Mouse (Mus musculus) gastrocnemius, adult 18-20 months (tissue): ENCODE measurements around the gene Larp4. TPM values are rescaled to one million over a fixed set of nuclear protein-coding genes. Genes with fewer than 3 reads are reported as not detected.
A peak's percentile ranks its signal among the peaks of the same experiment; 100 is the strongest.

Experiments used
- DNase-seq: peaks from one replicate; pipeline ENCODE4 v3.0.0; 2021; ENCODE audit warnings: low spot score
- total RNA-seq, 2 experiments: library from RNA; stranded (reverse); gene quantifications; 2 replicates each; pipeline ENCODE4 v1.2.3; 2021

Larp4 gene
- total RNA-seq, 2 experiments from 2014 or later, result 39.4 to 47.4 TPM

DNA sequence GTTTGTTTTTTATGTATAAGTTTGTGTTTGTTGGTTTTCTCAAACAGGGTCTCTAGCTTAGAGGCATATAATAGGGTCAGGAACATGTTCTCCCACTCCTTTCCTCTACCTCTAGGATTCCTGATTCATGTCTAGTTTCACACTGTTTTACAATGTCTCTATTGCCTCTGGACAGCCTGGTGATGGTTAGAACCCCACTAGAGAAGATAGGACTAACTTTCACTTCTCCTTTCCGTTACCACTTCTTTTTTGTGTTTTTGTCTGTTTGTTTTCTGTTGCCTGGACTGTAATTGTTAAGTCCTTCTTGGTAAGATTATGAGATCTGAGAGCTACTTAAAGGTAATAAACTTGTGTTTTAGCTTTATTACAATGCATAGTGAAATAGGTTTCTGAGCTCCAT, 29.5 kb downstream of the Larp4 start:
- no peak for DNase-seq

DNA sequence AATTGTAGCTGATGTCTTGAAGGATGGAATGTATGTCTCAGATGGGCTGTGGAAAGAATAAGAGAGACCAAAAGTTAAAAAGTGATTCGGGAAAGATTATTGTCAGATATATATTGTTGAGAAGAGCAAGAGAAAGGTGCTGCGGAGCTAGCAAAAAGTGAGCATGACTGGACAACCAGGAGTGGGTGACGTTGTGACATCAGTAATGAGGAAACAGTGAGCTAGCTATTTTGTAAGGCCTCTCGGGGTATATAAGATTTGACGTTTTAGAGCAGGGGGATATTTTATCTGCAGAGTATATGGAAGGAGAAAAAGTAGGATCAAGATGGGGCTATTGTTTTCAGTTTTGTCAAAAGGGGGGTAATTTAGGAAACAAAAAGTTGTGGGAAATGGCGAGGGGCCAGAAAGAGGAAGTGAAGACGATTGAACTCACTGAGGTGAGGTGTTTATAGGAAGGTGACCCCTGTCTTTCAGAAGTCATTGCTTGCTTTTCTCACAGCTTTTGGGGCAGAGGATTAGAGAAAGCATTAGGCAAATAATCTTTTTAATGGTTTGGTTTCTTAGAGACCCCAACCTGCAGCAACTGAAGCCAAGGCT, 34.9 kb downstream of the Larp4 start:
- no peak for DNase-seq

DNA sequence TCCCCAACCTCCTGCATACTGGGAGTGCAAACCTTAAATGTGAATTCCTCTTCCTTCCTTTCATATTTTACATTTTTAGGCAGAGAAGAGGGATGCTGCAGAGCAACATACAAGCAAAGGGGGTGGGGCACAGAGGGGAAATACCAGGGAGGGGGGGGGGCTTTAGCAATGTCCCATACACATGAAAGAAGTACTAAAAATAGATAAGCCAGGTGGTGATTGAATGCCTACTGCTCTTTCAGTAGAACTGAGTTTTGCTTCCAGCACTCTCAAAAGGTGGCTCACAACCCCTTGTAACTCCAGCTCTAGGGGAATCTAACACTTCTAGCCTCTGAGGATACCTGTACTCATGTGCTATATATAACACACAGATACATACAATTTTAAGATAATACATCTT, 36.3 kb downstream of the Larp4 start:
- DNase-seq, result no peak

DNA sequence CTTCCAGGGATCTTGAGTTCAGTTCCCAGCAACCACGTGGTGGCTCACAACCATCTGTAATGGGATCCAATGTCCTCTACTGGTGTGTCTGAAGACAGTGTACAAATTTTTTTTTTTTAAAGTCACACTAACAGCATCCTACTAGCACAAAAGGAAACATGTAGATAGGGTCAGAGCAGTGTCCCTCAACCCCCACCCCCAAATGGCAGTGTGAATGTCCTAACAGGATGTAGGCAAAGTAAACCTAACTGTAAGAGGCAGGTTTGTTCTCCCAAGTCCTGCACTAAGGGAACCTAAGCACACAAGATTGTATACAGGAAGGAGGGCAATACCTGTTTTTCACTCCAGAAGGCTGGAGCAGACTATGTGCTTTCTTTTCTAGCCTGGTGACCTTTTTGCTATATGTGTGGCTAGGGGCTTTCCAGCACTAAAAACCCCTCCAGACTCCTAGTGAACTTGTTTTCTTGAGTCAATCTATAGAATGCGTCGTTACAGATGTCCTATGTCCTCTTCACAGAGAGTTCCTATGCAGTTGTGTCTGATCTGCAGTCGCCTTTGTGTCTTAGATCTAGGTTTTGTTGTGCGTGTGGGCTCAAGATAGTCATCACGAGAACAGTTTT, 48.5 kb downstream of the Larp4 start:
- no peak for DNase-seq

DNA sequence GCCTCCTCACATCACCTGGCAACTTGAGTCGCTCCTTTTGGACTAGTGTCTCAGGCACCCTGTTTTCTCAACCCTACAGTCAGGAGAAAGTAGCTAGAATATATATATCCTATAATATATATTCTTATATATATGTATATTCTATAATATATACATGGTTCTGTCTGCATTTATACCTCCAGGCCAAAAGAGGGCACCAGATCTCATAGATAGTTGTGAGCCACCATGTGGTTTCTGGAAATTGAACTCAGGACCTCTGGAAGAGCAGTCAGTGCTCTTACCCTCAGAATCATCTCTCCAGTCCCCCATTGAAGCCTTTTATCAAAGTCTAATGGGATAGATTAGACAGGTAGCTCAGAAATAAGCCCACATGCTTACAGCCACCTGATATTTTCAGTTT, 51.3 kb downstream of the Larp4 start:
- DNase-seq, result no peak

DNA sequence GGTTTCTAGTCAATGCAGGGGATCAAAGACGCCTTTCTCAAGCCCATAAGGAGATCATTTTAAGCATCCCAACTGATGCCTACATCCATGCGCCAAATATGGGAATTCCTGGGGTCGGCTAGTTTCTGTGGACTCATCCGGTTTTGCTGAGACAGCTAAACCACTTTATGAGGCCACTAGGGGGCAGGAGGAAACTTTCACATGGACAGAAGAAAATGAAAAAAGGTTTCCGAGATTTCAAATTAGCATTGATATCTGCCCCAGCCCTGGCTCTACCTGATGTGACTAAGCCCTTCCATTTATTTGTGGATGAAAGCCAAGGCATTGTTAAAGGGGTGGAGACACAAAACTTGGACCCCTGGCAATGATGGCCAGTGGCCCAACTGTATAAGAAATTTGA, 53.1 kb downstream of the Larp4 start:
- peak; percentile 42 for DNase-seq

DNA sequence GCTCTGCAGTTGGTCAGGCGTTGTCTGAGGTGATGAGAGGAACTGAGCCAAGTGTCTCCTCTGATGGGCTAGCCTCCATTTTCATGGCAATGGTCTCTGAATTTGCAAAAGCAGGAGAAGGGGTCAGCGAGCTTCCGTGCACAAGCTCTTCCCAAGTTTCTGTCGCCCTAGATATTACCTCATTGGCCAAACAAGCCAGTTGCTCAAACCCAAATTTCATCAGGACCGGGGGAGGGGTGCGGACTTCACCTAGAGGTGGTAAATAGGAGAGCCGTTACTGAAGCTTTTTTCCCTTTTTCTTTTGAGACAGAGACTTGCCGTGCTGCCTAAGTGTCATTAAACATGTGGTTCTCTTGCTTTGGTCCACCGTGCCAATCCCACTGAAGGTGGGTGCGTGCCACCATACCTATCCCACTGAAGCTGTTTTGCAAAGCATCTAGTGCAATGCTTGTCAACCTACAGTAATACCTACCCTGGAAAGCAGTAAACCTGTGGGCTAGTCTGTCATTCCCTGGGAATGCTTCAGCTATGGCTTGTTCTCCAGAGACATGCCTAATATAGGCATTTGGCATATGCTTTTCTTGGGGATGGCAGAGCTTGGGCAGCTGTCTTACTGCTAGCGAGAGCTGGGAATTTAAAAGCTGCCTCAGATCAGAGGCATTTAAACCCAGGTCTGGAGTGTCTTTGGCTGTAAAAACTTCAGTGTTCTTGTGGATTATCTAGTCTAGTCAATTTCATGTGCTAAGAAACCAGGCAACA, 55.4 kb downstream of the Larp4 start:
- DNase-seq, result no peak

DNA sequence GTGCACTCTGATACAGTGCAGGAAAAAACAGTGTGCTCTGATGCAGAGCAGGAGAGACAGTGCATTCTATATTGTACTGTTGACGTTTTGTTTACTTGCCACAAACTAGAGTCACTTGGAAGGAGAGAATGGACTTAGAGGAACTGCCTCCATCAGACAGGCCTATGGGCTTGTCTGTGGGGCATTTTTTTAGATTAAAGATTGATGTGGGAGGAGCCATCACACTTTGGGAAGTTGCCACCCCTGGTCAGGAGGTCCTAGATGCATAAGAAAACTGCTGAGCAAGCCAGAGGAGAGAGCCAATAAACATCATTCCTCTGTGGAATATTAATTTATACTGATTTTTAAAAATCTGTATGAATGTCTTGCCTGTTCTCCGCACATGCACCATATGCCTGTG, 58.3 kb downstream of the Larp4 start:
- no peak for DNase-seq

DNA sequence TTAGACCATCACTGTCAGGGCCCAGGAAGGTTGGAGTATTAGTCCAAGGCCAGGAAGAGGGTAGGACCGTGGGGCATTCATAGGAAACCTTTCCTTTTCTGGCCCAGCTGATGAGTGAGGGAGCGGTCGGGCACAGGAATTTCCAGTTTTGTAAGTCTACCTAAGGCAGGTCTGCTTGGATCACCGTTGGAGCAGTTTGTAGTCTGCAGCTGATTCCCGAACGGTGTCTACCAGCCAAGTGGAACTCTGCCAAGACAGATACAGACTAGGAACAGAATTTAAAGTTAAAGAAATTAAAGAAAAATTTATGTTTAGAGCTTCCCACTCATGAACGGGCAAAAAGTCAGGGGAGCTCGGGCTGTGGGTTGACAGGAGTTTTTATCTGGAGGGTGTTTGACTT, 59.6 kb downstream of the Larp4 start:
- no peak for DNase-seq

DNA sequence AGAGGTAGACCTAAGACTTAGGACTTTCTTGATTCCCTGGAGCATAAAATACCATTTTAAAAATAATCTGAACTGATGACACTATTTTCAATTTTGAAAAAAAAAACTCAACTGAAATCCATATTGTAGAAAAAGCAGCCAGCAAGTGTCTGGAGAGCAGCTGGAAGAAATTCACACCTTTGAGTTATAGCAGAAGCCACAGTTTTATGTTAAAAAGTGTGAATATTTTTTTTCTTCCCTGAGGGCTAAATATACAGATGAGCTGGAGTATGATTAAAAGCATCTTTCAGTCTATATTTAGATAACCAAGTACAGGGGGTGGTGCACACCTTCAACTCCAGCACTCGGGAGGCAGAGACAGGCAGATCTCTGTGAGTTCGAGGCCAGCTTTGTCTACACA, 60.0 kb downstream of the Larp4 start:
- no peak for DNase-seq

DNA sequence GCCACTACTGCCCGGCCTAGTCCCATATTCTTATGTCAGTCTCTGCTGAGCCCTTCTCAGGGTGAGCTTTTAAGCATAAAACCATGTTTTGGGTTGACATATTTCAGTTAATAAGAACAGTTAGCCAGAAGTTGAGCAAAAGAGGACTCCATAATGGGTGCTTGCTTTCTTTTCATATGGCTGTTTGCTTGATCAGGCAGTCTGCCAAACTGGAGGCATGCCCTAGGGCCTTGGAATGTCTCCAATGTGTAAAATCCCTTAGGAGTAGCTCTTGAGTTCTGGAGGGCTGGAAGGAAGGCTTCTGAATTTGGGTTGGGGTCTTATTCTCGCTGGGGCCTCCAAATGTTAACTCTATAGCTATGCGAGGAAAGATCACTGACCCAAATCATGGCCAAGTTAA, 62.7 kb downstream of the Larp4 start:
- DNase-seq, result no peak

DNA sequence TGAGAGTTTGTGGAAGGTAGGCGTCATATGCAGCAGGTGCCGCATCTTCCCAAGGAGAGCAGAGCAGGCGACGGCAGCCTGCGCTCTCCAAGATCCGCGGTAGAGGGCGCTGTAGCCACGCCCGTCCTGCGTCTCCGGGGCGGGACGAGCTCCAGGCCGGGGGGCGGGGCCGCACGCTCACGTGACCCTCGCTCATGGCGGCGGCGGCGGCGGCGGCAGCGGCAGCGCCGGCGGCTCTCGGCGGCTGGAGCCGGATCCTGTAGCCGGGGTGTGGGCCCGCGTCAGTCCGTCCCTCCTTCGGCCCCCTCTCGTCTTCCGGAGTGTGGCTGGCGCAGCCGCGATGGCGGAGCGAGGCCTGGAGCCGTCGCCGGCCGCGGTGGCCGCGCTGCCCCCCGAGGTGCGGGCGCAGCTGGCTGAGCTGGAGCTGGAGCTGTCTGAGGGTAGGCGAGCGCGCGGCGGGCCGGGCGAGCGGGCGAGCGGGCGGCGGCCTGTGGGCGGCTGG, 68.7 kb downstream of the Larp4 start, which contains the start of gene Dip2b:
TSS of gene Dip2b (plus strand) at position 195 of the 502 bp plus-strand sequence.
- peak; percentile 95 for DNase-seq

DNA sequence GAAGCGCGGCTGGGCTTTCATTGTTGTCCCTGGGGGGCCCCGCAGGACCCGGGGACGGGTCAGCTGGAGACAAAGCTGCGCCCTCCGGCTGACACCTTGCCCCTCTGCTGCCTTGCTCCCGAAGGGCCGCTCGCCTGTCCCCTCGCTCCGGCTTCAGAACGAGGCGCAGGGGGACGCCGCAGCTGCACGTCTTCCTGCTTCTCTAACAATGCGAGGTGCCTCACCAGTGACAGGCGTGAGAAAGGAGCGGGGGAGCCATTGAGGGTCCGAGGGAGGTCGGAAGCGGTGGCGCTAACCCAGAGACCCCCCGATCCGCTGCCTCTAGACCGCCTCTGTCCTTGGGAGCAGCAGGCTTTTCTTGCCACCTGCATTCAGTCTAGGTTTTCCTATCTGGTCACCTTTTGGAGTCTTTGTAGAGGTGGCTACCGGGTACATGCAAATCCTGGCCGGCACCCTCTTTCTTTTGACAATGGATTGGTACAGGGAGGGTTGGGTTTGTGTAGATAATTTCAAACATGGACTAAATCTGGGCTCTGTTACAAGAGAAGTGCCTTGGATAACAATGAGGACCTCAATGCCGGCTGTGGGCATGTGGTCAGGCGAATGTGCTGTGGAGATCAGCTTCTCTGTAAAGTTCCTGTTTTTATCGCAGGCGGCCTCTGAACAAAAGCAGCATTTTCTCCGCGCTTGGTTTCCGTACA, 69.3 kb downstream of the Larp4 start:
- peak; percentile 24 for DNase-seq

DNA sequence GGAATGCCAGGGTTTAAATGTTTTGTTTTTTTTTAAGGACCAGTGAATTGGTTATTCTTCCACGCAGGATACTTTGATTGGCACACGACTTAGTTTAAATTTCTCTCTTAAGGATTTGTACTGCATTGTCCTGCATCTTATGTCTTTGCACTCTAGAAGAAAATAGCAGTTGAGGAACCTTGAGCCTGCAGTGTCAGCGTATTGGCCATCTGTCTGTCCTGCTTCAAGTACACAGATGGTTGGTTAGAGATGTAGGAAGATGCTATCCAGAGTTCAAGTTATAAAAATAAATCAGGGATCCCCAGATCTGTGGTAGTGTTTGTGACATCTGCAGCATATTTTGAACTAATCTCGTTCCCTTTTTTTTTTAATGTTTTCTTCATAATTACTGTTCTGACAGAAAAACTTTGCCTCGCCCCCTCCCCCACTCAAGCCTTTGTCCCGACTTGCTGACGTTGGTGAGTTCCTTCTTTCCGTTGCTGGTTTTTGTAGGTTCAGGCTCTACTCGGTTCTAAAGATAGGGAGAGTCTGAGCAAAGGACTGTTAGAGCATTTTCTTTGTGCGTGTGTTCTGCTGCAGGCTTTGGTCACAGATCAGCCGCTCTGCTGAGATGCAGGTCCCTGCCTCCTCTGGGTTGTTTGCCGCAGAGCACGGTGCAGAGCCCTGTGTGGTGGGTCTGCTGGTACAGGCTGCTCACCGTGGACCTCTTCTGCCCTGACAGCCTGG, 70.8 kb downstream of the Larp4 start:
- no peak for DNase-seq

DNA sequence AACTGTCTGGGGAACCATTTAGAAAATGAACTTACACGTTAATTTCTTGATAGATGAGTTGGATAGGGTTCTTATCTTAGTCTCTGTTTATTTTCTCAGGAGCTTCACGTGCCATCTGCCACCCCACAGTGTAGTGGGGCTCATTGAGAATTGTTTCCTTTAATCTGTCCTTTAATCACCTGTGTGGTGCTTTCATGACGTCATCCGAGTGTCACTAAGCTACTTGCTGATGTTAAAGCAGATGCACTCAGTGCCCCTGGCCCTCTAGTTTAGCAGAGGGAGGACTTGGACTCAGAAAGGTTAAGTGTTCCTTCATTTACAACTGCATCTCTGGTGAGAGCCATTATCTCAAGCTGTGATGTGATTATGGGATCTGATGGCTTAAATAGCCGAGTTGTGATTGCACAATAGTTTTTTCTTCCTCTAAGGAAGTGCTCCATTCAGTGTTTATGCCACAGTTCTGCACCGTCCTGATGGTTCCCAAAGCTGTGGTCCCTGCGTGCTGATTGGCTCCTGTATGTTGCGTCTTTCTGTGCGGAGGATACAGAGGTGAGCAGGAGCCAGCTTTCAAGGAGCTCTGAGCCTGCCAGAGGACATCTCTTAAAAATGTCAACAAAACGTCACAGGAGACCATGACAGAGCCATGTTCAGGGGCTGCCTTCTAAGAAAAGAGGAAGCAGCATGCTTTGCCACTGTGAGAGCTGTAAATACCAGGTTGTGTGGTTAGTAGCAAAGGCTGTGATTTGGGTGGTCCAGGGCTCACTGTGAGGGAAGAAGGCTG, 71.6 kb downstream of the Larp4 start:
- DNase-seq, result no peak

DNA sequence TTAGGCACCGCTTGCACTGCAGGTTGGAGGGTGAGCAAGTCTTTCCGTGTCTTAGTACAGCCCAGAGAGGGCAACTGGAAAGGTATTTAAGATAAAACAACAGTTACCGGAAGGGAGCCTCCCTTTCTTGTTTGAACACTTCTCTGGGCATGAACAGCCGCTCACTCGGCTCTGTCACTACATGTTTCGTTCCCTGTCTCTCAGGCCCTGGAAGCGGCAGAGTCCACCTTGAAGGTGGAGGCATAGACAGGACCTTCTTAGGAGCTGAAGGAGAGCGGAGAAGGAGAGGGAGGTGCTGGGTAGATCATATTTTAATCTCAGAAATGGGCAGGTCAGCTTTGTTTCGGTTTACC, 72.2 kb downstream of the Larp4 start:
- no peak for DNase-seq

DNA sequence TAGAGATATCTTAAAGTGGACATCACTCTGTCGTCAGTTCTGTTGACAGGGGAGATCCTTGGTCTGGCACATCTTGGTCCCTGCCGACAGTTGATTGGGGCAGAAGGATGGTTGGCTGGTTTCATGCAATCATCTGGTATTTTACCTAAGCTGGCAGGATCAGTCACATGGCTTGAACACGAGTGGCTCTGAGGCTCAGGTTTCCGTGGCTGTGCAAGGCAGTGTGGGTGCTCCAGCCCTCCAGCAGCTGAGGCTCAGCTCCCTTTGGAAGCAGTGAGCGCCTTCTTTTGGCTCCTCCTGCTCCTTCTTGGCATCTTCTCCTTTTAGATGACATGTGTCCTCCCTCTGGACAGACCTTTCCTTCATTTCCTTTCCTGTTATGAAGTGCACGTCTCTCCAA, 75.7 kb downstream of the Larp4 start:
- DNase-seq, result peak; percentile 51

DNA sequence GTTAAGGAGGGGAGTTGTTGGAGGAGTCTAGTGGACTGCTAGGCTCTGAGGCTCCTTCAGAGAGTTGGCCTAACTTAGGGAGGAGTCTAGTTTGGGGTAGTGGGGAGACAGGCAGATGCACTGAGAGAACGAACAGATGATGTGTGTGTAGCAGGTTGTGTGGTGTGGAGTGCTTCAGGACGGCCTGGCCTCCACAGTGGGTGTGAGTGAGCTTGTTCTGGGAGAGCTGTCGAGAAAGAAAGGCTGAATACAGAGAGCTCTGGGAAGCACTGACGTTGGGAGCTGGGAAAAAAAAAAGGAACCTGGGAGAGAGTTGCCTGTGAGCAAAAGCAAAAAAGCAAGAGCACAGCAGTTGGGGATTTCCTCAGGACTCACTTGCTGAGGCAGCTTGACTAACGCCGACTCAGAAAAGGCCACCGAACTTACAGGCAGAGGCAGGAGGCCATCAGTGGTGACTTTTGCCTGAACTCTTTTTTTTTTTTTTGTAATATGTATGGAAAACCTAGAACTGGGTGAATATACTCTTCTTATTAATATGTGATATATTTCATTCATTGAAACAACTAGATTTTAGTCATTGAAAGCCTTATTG, 79.7 kb downstream of the Larp4 start:
- DNase-seq, result no peak

DNA sequence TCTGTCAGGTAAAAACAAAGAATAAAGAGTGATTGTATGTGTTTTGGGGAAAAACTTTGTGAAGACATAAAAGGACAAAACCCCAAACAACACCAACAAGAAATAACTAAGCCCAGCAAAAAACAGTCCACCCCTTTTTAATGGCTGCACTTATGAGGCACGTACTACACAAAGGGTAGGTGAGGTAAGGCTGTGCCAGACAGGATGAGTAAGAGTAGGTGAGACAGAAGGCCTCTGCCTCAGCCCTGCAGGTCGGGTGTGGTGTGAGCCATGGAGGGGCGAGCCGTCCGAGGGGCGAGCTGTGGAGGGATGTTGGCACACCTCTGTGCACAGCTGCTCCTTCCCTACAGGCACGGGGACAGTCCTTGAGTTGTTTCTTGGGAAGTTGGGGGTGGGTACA, 81.1 kb downstream of the Larp4 start:
- no peak for DNase-seq

DNA sequence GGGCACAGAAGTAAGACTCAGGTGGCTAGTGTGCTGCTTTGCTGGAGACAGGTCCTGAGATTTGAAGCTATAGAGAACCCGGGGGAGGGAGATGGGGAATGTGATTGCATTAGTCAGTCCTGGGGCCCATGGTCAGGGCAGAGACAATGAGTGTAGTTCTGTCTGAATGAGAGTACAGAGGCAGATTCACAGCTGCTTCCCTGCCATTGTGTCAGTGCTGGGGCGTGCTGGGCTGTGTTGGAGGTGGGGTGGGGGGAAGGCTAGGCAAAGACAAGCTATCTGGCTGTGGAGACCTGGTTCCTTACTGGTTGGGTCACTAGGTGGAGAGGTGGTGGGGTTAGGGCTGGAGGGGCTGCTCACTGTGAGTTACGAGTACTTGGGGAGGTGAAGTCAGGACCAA, 82.9 kb downstream of the Larp4 start:
- no peak for DNase-seq
